Mouse (Mus musculus): ENCODE data around the gene Cdc42bpg.

Gene Cdc42bpg

DNA sequence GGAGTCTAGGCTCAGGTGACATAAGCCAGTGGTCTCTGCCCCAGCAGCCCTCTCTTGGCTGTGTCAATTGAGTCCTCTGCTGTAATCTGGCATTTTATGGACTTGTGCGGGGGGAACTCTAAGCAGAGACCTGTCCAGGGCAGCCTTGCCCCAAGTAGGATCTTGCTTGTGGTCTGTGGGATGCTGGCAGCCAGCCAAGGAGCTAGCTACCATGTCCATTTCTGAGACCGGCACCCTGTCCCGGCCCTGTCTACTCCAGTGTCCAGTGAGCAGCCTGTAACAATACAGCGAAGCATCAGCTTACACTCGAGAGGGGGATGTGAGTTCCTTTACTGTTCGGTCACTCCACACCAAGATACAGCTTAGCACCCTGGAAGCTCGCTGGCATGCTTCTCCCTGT lies 47.8 kb downstream of the Cdc42bpg start:
- ChIA-PET CTCF (interaction anchor here in 2 of 4 experiments (0.9 to 1.4 kb wide), 3 partner anchors 13 to 43 kb away, joined by 3 to 4 read pairs (median 3); partner anchors contain the start of gene Map4k2 (in 1 of the 2)), POLR2A (interaction anchor here in 2 of 4 experiments (0.6 to 27.3 kb wide), 7 partner anchors 7 to 63 kb away, joined by 3 to 400 read pairs (median 7); partner anchors contain the start of genes Map4k2 (in 2 of the 2), Men1 (in 2 of the 2) and Sf1 (in 2 of the 2))

DNA sequence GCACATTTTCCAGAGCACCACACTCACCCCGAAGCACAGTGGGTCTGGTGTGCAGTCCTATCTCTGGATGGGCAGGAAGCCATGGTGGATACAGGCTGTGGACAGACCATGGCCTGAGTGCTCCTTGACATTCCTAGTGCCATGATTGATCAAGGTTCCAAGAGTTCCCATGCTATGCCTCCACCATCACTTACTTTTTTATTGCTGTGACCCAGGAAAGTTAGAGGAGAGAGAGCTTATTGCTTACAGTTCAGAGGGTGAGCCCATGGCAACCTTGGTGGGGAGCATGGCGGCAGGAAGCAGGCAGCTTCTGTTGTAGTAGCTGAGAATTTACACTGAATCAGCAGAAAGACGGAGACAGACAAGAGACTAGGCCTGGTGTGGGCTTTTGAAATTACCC lies 55.0 kb downstream of the Cdc42bpg start:
- POLR2A ChIA-PET, result interaction anchor here in 1 of 4 experiments (16.9 to 19.7 kb wide), 2 partner anchors 17 to 21 kb away, joined by 400 to 493 read pairs; partner anchors contain the start of genes Map4k2, Men1 and Pygm

DNA sequence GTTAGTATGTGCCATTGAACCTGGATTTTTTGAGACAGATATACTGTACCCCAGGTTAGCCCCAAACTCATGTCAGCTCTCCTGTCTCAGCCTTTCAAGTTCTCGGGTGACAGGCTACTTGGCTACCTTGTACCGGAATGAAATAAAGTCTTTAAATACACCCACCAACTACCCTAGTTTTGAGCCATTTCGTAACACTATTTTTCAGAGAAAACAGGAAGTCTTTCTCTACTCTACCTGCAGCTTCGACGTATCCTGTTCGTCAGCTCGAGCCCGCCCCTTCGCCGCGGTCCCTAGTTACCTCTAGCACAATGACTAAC lies 56.8 kb downstream of the Cdc42bpg start:
- ChIA-PET CTCF (interaction anchor here in 3 of 4 experiments (0.5 to 2.3 kb wide), 21 partner anchors 11 to 992 kb away, joined by 3 to 21 read pairs (median 4); partner anchors contain the start of genes Men1 (in 2 of the 3), Ap5b1 (in 1 of the 3), Arl2 (in 1 of the 3) and Batf2 (in 1 of the 3)), POLR2A (interaction anchor here (0.6 to 19.7 kb wide), 156 partner anchors 7 to 902 kb away, joined by 3 to 493 read pairs (median 4); partner anchors contain the start of genes Map4k2 (in 4 of the 4), Men1 (in 3 of the 4), Arl2 (in 2 of the 4) and Bad (in 2 of the 4))

More for the DNA sequence above, 55.0 kb downstream of the Cdc42bpg start:
- CTCF ChIA-PET, result interaction anchor here in 1 of 4 experiments (0.5 kb wide), 1 partner anchor 276 kb away, joined by 6 read pairs; no protein-coding TSS in a partner anchor

DNA sequence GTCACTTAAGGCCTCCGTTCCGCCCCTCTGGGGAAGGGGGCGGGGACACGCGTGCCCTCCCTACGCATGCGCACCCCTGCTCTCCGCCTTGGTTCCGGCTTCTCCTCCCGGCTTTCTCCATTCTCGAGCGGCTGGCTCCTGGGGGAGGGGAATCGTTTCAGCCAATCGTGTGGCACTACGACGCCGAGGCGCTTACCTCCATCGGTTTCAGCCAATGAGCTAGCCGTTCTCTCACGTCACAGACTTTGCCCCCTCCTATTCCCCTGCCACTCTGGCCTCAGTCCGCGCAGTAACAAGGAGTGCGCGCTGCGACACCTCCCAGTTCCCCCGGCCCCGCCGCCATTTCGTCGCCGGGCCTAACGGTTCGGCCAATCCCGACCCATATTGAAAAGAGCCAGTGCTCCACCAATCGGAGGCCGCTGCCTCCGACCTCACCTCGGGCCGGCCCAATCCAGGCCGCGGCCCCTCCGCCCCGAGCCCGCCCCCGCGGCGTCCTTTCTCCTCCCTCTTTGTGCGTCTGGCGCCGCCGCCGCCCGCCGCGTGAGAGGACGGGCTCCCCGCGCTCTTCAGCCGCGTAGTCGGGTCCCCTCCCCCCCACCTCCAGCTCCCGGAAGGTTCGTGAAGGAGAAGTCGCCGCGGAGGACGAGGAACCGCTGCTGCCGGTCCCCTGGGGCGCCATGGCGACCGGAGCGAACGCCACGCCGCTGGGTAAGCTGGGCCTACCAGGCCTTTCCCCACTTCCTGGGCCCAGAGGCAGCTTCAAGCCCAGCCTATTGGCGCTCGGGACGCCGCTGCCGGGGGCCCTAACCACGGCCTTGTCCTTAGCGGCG lies 57.4 kb downstream of the Cdc42bpg start, which contains the start of gene Sf1:
Gene Sf1 (plus strand): TSS at position 280 of the 830 bp plus-strand sequence.
- CTCF ChIA-PET, result interaction anchor here in 3 of 4 experiments (0.5 to 2.3 kb wide), 24 partner anchors 10 to 993 kb away, joined by 3 to 21 read pairs (median 4); partner anchors contain the start of genes Men1 (in 2 of the 3), Ap5b1 (in 1 of the 3), Arl2 (in 1 of the 3) and Batf2 (in 1 of the 3)
- POLR2A ChIA-PET, result interaction anchor here (0.6 to 19.7 kb wide), 171 partner anchors 8 to 902 kb away, joined by 3 to 493 read pairs (median 4); partner anchors contain the start of genes Map4k2 (in 4 of the 4), Ehd1 (in 3 of the 4), Men1 (in 3 of the 4) and Arl2 (in 2 of the 4)

DNA sequence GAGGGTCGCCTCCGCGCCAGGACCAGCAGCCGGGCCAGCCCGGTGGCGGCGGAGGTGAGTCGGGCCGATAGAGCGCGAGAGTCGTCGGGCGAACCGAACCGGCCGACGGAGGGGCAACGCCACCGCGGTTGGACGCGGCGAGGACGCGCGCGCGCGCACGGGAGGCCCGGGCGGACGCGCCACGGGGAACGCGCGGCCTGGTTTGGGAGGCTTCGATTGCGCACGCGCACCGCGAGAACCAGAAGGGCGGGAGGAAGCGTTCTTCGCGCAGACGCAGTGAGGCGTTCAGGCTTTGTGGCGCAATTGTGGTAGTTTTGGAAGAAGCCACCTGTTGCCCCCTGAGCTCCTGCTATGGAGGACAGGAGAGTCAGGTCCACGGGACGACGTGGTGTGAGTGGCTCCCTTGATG lies 58.1 kb downstream of the Cdc42bpg start:
- ChIA-PET CTCF (interaction anchor here in 3 of 4 experiments (0.5 to 2.3 kb wide), 9 partner anchors 9 to 615 kb away, joined by 3 to 21 read pairs (median 4); partner anchors contain the start of gene Ehd1 (in 1 of the 3)), POLR2A (interaction anchor here (0.6 to 19.7 kb wide), 81 partner anchors 9 to 875 kb away, joined by 3 to 493 read pairs (median 6); partner anchors contain the start of genes Ehd1 (in 3 of the 4), Map4k2 (in 3 of the 4), Men1 (in 3 of the 4) and Cdca5 (in 2 of the 4))

DNA sequence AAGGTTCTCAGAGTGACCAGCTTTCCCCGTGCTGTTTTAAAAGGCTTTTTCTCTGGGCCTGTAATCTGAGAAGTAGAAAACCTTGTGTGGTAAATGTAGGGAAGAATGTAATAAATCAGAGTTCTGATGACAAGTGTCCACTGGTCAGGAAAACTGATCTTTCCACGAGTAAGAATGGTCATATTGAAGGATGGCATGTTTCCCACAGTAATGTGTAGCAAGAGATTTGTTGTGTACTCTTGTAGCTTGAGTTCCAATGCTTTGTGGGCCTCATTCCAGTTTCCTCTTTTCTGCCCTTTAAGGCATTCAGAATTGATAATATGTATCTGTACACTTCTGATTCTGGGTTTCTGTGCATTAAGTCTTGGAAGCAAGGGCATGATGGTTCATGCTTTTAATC lies 58.6 kb downstream of the Cdc42bpg start:
- POLR2A ChIA-PET, result interaction anchor here (0.6 to 19.7 kb wide), 50 partner anchors 9 to 615 kb away, joined by 3 to 493 read pairs (median 8); partner anchors contain the start of genes Map4k2 (in 3 of the 4), Men1 (in 3 of the 4), Cdca5 (in 2 of the 4) and Ehd1 (in 2 of the 4)
- CTCF ChIA-PET, result interaction anchor here in 3 of 4 experiments (0.5 to 2.3 kb wide), 4 partner anchors 9 to 547 kb away, joined by 3 to 21 read pairs (median 6); no protein-coding TSS in a partner anchor

DNA sequence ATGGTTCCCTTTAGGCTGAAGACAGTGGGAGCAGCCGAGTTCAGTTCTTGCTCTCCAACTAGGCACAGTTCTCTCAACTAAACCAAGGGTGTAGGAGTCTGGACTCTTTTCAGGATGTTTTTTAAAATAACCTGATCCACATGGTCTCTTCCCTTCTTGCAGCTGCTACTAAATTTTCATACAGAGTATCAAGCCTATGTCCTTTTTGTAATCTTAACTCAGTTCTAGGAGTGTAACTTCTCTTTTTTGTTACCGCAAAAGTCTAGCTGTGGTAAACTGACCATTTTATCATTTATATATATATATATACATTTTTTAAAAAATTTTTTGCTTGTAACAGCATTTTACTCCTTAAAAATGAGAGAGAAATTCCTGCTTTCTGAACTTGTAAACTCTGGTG lies 63.9 kb downstream of the Cdc42bpg start:
- ChIA-PET POLR2A (interaction anchor here in 2 of 4 experiments (0.7 to 19.7 kb wide), 6 partner anchors 11 to 117 kb away, joined by 3 to 493 read pairs (median 4); partner anchors contain the start of gene Pygm (in 2 of the 2)), CTCF (no interaction called here)

DNA sequence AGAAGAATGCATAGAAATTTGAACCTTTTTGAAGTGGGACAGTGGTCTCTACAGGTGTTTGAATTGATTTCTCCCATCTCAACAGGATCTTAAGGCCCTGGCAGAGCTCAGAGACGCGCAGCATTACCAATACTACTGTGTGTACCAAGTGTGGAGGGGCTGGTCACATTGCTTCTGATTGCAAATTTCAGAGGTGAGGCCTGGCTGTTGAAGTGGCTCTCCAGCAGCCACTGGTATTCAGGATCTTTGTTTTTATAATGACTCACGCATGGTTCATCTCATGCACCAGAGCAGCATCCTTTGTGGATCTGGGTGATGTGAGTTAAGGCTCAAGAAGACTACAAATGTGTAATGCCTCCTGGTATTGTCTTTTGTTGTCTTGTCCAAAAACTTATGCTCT lies 66.2 kb downstream of the Cdc42bpg start:
- POLR2A ChIA-PET, result interaction anchor here in 3 of 4 experiments (0.5 to 21.5 kb wide), 7 partner anchors 2 to 849 kb away, joined by 6 to 493 read pairs (median 22); partner anchors contain the start of genes Sf1 (in 2 of the 3) and Pygm (in 1 of the 3)
- CTCF ChIA-PET, result interaction anchor here in 1 of 4 experiments (3.5 kb wide), 1 partner anchor 11 kb away, joined by 18 read pairs; the partner anchor contains the start of gene Pygm

DNA sequence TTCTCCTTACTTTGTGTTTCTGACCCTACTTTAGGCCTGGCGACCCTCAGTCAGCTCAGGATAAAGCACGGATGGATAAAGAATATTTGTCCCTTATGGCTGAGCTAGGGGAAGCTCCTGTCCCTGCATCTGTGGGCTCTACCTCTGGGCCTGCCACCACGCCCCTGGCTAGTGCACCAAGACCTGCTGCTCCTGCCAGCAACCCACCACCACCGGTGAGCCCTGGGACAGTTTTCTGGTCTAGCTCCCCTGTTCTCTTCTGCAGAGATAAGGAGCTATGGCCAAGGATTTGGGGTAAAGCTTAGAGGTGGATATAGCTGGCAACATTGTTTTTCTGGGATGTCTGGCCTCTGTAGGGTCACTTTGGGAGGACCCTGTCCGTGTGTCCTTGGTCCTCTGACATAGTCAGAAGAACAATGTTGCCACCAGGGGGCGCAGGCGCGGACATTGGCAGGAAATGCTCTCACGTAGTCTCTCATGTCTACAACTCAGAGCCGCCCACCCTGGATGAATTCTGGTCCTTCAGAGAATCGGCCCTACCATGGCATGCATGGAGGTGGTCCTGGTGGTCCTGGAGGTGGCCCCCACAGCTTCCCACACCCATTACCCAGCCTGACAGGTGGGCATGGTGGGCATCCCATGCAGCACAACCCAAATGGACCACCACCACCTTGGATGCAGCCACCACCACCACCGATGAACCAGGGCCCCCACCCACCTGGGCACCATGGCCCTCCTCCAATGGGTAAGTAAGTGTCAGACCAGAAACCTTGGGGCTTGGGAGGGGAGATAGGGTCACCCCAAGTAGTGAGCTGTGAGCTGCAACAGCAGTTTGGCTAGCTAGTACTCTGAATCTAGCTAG lies 67.5 kb downstream of the Cdc42bpg start:
- ChIA-PET CTCF (interaction anchor here (0.5 to 3.6 kb wide), 19 partner anchors 9 to 340 kb away, joined by 3 to 21 read pairs (median 3); partner anchors contain the start of genes Pygm (in 2 of the 4), Sf1 (in 2 of the 4) and Map4k2 (in 1 of the 4)), POLR2A (interaction anchor here (0.6 to 21.5 kb wide), 19 partner anchors 4 to 597 kb away, joined by 3 to 493 read pairs (median 5); partner anchors contain the start of genes Sf1 (in 4 of the 4), Pygm (in 2 of the 4), Capn1 (in 1 of the 4) and Map4k2 (in 1 of the 4))

DNA sequence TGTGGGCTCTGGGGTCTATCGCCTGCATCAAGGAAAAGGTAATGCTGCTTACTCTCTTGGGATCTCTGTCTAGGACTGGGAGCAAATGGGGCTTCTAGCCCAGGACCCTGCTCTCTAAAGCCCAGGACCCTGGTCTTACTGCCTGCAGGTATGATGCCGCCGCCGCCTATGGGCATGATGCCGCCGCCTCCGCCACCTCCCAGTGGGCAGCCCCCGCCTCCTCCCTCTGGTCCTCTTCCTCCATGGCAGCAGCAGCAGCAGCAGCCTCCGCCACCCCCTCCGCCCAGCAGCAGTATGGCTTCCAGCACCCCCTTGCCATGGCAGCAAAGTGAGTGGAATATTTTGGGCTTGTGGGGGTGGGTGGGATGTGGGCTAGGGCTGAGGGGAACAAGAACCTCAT lies 68.3 kb downstream of the Cdc42bpg start:
- CTCF ChIA-PET, result interaction anchor here (0.5 to 3.6 kb wide), 10 partner anchors 9 to 543 kb away, joined by 3 to 21 read pairs (median 4); partner anchors contain the start of genes Pygm (in 1 of the 4) and Sf1 (in 1 of the 4)
- POLR2A ChIA-PET, result interaction anchor here (1.1 to 21.5 kb wide), 12 partner anchors 4 to 359 kb away, joined by 3 to 493 read pairs (median 6); partner anchors contain the start of genes Sf1 (in 3 of the 4), Pygm (in 2 of the 4), Capn1 (in 1 of the 4) and Map4k2 (in 1 of the 4)

All from embryonic stem cell, embryonic (primary cell).